In genomic region chr7:101382378-101382777, GRCm38 (mm10) we compare ENCODE assay signal across 9 mouse cellular contexts. TPM values are rescaled to one million over a fixed set of nuclear protein-coding genes. Genes with fewer than 3 reads are reported as not detected.
DNase-seq lines count a peak whose midpoint lies in the region; ATAC-seq and TF ChIP-seq lines count a peak whose summit lies in the region.
"Had no signal": no experiment of that assay in that cellular context is flagged by ENCODE, and none has a peak within 500 bp of the region (broad histone marks: within the 10 kb centered on the region; RNA-seq: fewer than 3 reads in every experiment).

No protein-coding gene starts in this region.

- no peaks in the 10 kb centered on the region for H3K36me3 ChIP-seq in testis, adult 2 months (ENCODE audit: control insufficient read depth, insufficient read depth, low read length)
- H3K36me3 ChIP-seq in hindbrain, embryonic 14.5 days (replicated peaks; ENCODE audit: control insufficient read depth, insufficient read depth), result no peaks in the 10 kb centered on the region

- H3K27ac ChIP-seq in testis, adult 2 months (ENCODE audit: control insufficient read depth, insufficient read depth, low read depth, low read length), result no peak overlapping the region
- H3K27ac ChIP-seq in hindbrain, embryonic 14.5 days, result no peak overlapping the region
- H3K27ac ChIP-seq: liver, embryonic 15.5 days had no signal

- H3K4me2 ChIP-seq in hindbrain, embryonic 14.5 days (replicated peaks), result no peak overlapping the region
- H3K4me2 ChIP-seq: liver, embryonic 15.5 days had no signal

- 72% methylated on average over 8 of the region's 8 CpGs for WGBS in hindbrain, embryonic 14.5 days

- no peak overlapping the region for H3K9ac ChIP-seq in hindbrain, embryonic 14.5 days
- H3K9ac ChIP-seq: liver, embryonic 15.5 days had no signal

- DNase-seq in gastrocnemius, adult 18-20 months (ENCODE audit: low spot score), result peak; percentile 71
- no peak for DNase-seq in gastrocnemius, postnatal 10 days
- DNase-seq in testis, postnatal 10 days (ENCODE audit: low spot score), result no peak
- peak; percentile 43 for DNase-seq in kidney, postnatal 14 days
- DNase-seq in spleen, postnatal 4 days (ENCODE audit: low spot score in 2 of 2), result peak; percentile 56 to 77
- no peak for DNase-seq in hindbrain, embryonic 14.5 days (ENCODE audit: low spot score)
- DNase-seq in embryo, embryonic 10.5 days (ENCODE audit: low spot score), result no peak

- TF ChIP-seq POLR2A in testis, adult 2 months (IDR thresholded peaks at IDR 0.05; ENCODE audit: control insufficient read depth, low read depth, low read length), result no peak

- no peak for ATAC-seq in hindbrain, embryonic 14.5 days (ENCODE audit: low FRiP score)

- H3K4me1 ChIP-seq in testis, adult 2 months (ENCODE audit: control insufficient read depth, insufficient read depth, low read length), result no peaks in the 10 kb centered on the region
- no peaks in the 10 kb centered on the region for H3K4me1 ChIP-seq in hindbrain, embryonic 14.5 days (replicated peaks; ENCODE audit: control insufficient read depth, insufficient read depth, low read length)

- H3K4me3 ChIP-seq in testis, adult 2 months (ENCODE audit: control insufficient read depth, low read depth, low read length), result no peak overlapping the region
- H3K4me3 ChIP-seq in hindbrain, embryonic 14.5 days (replicated peaks; ENCODE audit: low read length), result no peak overlapping the region
- H3K4me3 ChIP-seq: liver, embryonic 15.5 days had no signal

- H3K27me3 ChIP-seq in testis, adult 2 months (ENCODE audit: control insufficient read depth, insufficient read depth, low read length), result no peaks in the 10 kb centered on the region
- no peaks in the 10 kb centered on the region for H3K27me3 ChIP-seq in hindbrain, embryonic 14.5 days (ENCODE audit: control insufficient read depth, insufficient read depth, low read length)
- H3K27me3 ChIP-seq: liver, embryonic 15.5 days had no signal

- no peaks in the 10 kb centered on the region for H3K9me3 ChIP-seq in hindbrain, embryonic 14.5 days (ENCODE audit: control insufficient read depth, low read length)
- H3K9me3 ChIP-seq: liver, embryonic 15.5 days had no signal

- TF ChIP-seq CTCF in testis, adult 2 months (IDR thresholded peaks at IDR 0.05; ENCODE audit: control insufficient read depth, insufficient read depth, insufficient replicate concordance, low read depth, low read length), result peak; percentile 13; the same call in 1 of the 2 replicates

RNA-seq across cellular contexts. Expression of gene Gm45837, which starts 28.3 kb away (rescaled TPM):
- not detected for total RNA-seq in gastrocnemius, adult 18-20 months (2021)
- total RNA-seq in gastrocnemius, postnatal 10 days (2021), result 1 to 10 TPM in 1 of 2 experiments, not detected in 1; 4.7 TPM
- polyA plus RNA-seq in testis, adult 2 months (2012; rRNA removed), result not detected in 2 replicates
- polyA plus RNA-seq in hindbrain, embryonic 14.5 days (2014; fragmentation: Nextera tagmentation; extraction: Ambion mirVana), result 1.3 TPM in 1 of 2 replicates, not detected in the other
- polyA plus RNA-seq: liver, embryonic 15.5 days had no signal

RNA-seq across cellular contexts. Expression of gene Arap1, which starts 34.5 kb away (rescaled TPM):
- total RNA-seq in gastrocnemius, adult 18-20 months (2021), result 10 to 100 TPM; 18.6 to 21.4 TPM
- total RNA-seq in gastrocnemius, postnatal 10 days (2021), result 10 to 100 TPM; 23.1 to 32.4 TPM
- polyA plus RNA-seq in testis, adult 2 months (2012; rRNA removed), result 4.9 and 7.9 TPM in 2 replicates
- 11.3 and 11.5 TPM in 2 replicates for polyA plus RNA-seq in hindbrain, embryonic 14.5 days (2014; fragmentation: Nextera tagmentation; extraction: Ambion mirVana)

RNA-seq across cellular contexts. Expression of gene Pde2a, which starts 39.1 kb away (rescaled TPM):
- total RNA-seq in gastrocnemius, adult 18-20 months (2021), result 10 to 100 TPM; 21.0 to 23.0 TPM
- total RNA-seq in gastrocnemius, postnatal 10 days (2021), result 10 to 100 TPM; 48.2 to 48.4 TPM
- polyA plus RNA-seq in testis, adult 2 months (2012; rRNA removed), result 7.4 and 10.3 TPM in 2 replicates
- polyA plus RNA-seq in hindbrain, embryonic 14.5 days (2014; fragmentation: Nextera tagmentation; extraction: Ambion mirVana), result 25.9 and 26.6 TPM in 2 replicates

Comparison
In these comparisons a context has a peak if more than half of its experiments do, and no peak if none do; other contexts are left out.
1. DNase-seq: peak in gastrocnemius, adult 18-20 months (single experiment), kidney, postnatal 14 days (single experiment) and spleen, postnatal 4 days (2 of 2); none in gastrocnemius, postnatal 10 days (single experiment), testis, postnatal 10 days (single experiment), hindbrain, embryonic 14.5 days (single experiment) and embryo, embryonic 10.5 days (single experiment).